Mouse (Mus musculus) macrophage (primary cell): ENCODE measurements at regions not wholly inside any gene's neighbourhood (a gene's known extent, or its start where the extent isn't known, plus 50 kb on each side); places are given as distances from the start of the nearest gene placed in this dataset.
"Not testable (repeated sequence)": the region's sequence is repeated elsewhere in the genome, so short reads cannot be mapped to it uniquely, and the experiment has no call there.

ENCODE experiments used
- H3K27ac ChIP-seq: fragments of 350-480 bp; formaldehyde crosslinking; 2 replicates; pipeline ENCODE4 v1.9.0; 2021
- H3K36me3 ChIP-seq: fragments of 350-480 bp; formaldehyde crosslinking; 2 replicates; pipeline ENCODE4 v1.9.0; 2021; ENCODE audit errors: inconsistent target
- H3K4me3 ChIP-seq: fragments of 350-480 bp; formaldehyde crosslinking; 2 replicates; pipeline ENCODE4 v1.9.0; 2021; ENCODE audit errors: inconsistent target
- H3K79me2 ChIP-seq: fragments of 350-480 bp; formaldehyde crosslinking; 2 replicates; pipeline ENCODE4 v1.9.0; 2021; ENCODE audit errors: inconsistent target
- WGBS: methylation state at CpG from one replicate; pipeline ENCODE4 v1.1.7; 2026; ENCODE audit warnings: inconsistent platforms; ENCODE audit not compliant: missing documents; 5-methylcytosine and 5-hydroxymethylcytosine counted together

DNA sequence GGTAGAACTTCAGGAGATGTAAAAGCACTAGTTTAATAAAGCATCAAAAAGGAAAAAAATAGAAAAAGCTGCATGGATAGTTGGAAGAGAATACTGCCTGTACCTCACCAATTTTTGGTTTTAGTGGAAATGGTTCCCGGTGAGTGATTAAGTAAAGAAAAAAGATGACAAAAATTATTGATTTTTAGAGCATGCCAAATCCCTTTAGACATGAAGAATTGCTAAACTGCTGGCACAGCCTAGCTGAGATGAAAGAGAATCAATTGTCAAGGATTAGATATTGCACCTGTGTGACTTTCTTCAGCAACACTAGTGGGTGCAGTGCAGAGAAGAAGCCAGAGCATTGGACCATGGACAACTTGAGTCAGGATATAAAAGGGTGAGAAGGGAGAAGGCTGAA lies 348.7 kb upstream of the Cpeb2 start:
- no peak overlapping the region for H3K27ac ChIP-seq
- H3K4me3 ChIP-seq = no peak overlapping the region
- H3K36me3 ChIP-seq = no peaks in the 10 kb centered on the region
- no peaks in the 10 kb centered on the region for H3K79me2 ChIP-seq
- WGBS = 95% methylated on average over 1 of the region's 1 CpGs

DNA sequence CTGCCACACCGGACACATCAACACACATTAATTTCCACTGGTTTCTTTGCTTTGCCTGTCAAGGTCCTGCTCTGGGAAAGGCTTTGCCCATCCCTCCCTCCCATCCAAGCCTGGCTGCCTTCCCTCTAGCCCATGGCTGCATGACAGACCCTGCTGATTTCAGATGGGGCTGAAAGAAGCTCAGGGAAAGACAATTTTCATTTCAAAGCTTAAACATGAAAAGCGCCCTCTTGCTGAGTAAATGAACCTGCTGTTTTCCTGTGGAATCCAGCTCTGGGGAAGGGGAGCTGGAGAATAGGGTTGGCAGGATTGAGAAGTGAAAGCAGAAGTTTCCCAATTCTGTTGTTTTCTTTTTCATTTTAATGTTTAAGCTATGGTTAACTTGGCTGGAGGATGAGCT lies 341.1 kb upstream of the Cpeb2 start:
- WGBS = 51% methylated on average over 2 of the region's 2 CpGs
- Histone ChIP-seq H3K27ac (no peak overlapping the region), H3K36me3 (no peaks in the 10 kb centered on the region), H3K4me3 (no peak overlapping the region), H3K79me2 (no peaks in the 10 kb centered on the region)

DNA sequence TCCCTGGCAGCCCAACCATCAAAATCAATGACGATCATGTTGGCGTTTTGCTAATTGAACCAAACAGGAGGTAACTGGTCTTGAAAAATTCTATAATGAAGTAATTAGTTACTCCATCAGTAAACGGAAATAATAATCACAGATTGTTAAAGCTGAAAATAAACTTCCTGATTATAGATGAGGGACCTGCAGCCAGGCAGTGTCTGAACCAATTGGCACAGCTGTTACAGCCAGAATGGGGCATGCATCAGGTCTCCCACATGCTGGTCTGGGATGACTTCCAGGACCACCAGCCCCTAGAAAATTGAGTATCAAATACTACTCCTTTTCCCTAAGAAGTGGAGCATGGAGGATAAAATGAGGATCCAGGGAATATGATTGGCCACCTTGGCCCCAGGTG lies 326.8 kb upstream of the Cpeb2 start:
- WGBS = 88% methylated on average over 3 of the region's 3 CpGs
- Histone ChIP-seq H3K79me2 (no peaks in the 10 kb centered on the region), H3K36me3 (no peaks in the 10 kb centered on the region)

GRCm38 (mm10) chr5:42919328-42919727 lies 313.6 kb upstream of the Cpeb2 start:
- Histone ChIP-seq H3K4me3 (no peak overlapping the region), H3K79me2 (no peaks in the 10 kb centered on the region), H3K36me3 (no peaks in the 10 kb centered on the region), H3K27ac (no peak overlapping the region)
- 82% methylated on average over 3 of the region's 3 CpGs for WGBS

More for the DNA sequence above, 326.8 kb upstream of the Cpeb2 start:
- Histone ChIP-seq H3K27ac (no peak overlapping the region), H3K4me3 (no peak overlapping the region)

DNA sequence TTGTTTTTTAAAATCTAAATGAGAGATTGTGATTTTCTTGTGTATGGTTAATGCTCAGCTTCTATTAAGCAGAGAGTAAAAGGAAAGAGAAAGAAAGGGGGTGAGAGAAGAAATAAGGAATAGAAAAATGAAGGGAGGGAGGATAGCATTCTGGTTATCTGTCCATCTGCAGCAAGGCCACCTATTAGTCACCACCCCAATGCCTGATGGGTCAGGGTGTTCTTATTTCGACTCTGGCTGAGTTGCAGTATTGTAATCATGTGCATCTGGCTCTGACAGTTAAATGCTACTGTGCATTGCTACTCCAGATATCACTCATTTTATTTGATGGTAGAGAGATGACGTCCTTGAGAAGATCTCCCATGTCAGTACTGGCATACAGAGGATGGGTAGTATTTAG lies 300.9 kb upstream of the Cpeb2 start:
- H3K27ac ChIP-seq = no peak overlapping the region
- H3K36me3 ChIP-seq = no peaks in the 10 kb centered on the region
- H3K4me3 ChIP-seq = no peak overlapping the region
- no peaks in the 10 kb centered on the region for H3K79me2 ChIP-seq
- WGBS = 83% methylated on average over 2 of the region's 2 CpGs

GRCm38 (mm10) chr5:42959296-42959862 lies 273.6 kb upstream of the Cpeb2 start:
- no peaks in the 10 kb centered on the region for H3K79me2 ChIP-seq
- no peaks in the 10 kb centered on the region for H3K36me3 ChIP-seq
- WGBS = 98% methylated on average over 9 of the region's 9 CpGs
- H3K27ac ChIP-seq = no peak overlapping the region
- no peak overlapping the region for H3K4me3 ChIP-seq

DNA sequence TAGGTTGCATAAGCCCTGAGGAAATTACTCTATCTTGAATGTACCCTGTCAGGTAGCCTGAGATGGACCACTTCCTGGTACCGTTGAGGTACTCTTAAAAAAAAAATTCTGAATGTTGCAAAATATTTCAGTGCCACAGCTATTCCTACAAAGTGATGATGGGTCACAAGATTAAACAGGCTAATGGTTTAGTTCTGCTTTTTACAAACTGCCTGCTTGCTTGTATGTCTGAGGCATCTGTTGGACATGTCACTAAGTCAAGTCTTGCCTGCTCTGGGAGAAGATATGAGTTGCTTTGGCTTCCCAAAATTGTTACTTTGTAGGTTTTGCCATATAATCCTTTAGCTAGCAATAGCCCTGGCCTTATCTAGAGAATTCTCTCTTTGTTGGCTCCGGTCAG lies 266.0 kb upstream of the Cpeb2 start:
- not testable (repeated sequence) for H3K4me3 ChIP-seq, H3K79me2 ChIP-seq, H3K36me3 ChIP-seq
- 0% methylated on average over 1 of the region's 2 CpGs for WGBS
- H3K27ac ChIP-seq = peak overlapping the region; percentile 35

- Histone ChIP-seq H3K27ac (no peak overlapping the region), H3K4me3 (no peak overlapping the region), H3K36me3 (no peaks in the 10 kb centered on the region), H3K79me2 (no peaks in the 10 kb centered on the region)
These were observed 263.8 kb upstream of the Cpeb2 start for GRCm38 (mm10) chr5:42969209-42969608.

- H3K79me2 ChIP-seq = no peaks in the 10 kb centered on the region
- H3K4me3 ChIP-seq = no peak overlapping the region
- WGBS = 6% methylated on average over 3 of the region's 3 CpGs
- H3K36me3 ChIP-seq = no peaks in the 10 kb centered on the region
- H3K27ac ChIP-seq = no peak overlapping the region
These were observed 263.3 kb upstream of the Cpeb2 start for GRCm38 (mm10) chr5:42969621-42970020.

DNA sequence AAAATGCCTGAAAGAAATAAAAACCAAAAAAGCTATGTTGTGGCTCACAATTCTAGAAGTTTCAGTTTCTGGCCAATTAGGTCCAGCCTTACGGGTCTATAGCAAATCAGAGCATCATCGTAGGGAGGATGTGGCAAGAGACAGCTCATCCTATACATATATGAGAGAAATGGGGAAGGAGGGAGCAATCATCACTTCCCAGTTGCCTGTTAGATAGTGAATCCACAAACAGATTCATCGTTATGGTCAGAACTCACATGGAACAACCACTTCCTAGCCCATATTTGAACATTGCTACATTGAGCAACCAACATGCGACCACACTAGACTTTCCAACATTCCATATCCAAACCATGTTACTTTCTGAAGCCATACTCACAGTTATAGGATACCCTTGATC lies 255.9 kb upstream of the Cpeb2 start:
- Histone ChIP-seq H3K36me3 (no peaks in the 10 kb centered on the region), H3K4me3 (no peak overlapping the region), H3K27ac (no peak overlapping the region), H3K79me2 (no peaks in the 10 kb centered on the region)
- 30% methylated on average over 4 of the region's 4 CpGs for WGBS

- H3K27ac ChIP-seq = no peak overlapping the region
- 88% methylated on average over 2 of the region's 2 CpGs for WGBS
- H3K79me2 ChIP-seq = no peaks in the 10 kb centered on the region
- H3K4me3 ChIP-seq = no peak overlapping the region
- H3K36me3 ChIP-seq = no peaks in the 10 kb centered on the region
These were observed 251.9 kb upstream of the Cpeb2 start for GRCm38 (mm10) chr5:42980946-42981650.

DNA sequence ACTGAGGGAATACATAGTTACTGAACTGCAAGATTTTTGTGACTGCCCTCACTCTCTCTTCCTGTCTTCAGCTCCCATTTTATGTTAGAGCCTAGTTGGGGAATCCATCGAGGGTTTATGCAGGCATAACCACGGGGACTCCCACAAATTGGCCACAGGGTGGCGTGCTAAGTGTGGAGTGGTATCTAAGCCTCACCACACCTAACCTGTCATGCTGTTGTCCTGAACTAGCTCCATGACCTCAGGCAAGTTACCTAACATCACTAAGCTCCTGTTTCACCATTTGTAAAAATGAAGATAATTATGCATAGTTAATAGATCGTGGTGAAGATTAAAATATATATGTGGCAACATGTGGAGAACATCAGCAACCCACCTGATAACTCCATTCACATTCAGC lies 246.8 kb upstream of the Cpeb2 start:
- H3K27ac ChIP-seq = no peak overlapping the region
- H3K79me2 ChIP-seq = no peaks in the 10 kb centered on the region
- no peak overlapping the region for H3K4me3 ChIP-seq
- 92% methylated on average over 4 of the region's 4 CpGs for WGBS
- H3K36me3 ChIP-seq = no peaks in the 10 kb centered on the region

- Histone ChIP-seq H3K4me3 (no peak overlapping the region), H3K36me3 (no peaks in the 10 kb centered on the region), H3K27ac (no peak overlapping the region), H3K79me2 (no peaks in the 10 kb centered on the region)
- 93% methylated on average over 3 of the region's 3 CpGs for WGBS
These were observed 245.1 kb upstream of the Cpeb2 start for GRCm38 (mm10) chr5:42987710-42988466.

DNA sequence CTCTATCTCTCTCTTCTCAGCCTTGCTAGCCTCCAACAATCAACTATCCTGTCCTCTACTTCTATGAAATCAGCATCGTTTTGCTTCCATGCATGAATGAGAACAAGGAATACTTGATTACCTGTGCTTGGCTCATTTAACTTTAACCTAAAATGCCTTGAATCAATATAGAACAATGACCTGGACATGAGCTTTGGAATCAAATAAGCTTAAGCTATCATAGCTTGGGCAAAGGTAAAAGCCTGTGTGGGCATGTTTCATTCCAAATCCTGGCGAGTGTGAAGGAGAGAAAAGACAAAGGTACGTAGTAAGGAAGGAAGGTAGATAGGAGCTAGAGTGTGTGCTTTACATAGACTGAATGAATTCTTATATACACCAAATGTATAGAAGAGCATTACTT lies 243.7 kb upstream of the Cpeb2 start:
- WGBS = 95% methylated on average over 3 of the region's 3 CpGs
- Histone ChIP-seq H3K4me3 (no peak overlapping the region), H3K36me3 (no peaks in the 10 kb centered on the region), H3K79me2 (no peaks in the 10 kb centered on the region), H3K27ac (no peak overlapping the region)

GRCm38 (mm10) chr5:43024006-43024593 lies 208.9 kb upstream of the Cpeb2 start:
- 90% methylated on average over 7 of the region's 7 CpGs for WGBS
- Histone ChIP-seq H3K79me2 (no peaks in the 10 kb centered on the region), H3K36me3 (no peaks in the 10 kb centered on the region), H3K4me3 (no peak overlapping the region), H3K27ac (no peak overlapping the region)
